23 mouse cellular contexts compared by ENCODE assay signal in the genomic region with DNA sequence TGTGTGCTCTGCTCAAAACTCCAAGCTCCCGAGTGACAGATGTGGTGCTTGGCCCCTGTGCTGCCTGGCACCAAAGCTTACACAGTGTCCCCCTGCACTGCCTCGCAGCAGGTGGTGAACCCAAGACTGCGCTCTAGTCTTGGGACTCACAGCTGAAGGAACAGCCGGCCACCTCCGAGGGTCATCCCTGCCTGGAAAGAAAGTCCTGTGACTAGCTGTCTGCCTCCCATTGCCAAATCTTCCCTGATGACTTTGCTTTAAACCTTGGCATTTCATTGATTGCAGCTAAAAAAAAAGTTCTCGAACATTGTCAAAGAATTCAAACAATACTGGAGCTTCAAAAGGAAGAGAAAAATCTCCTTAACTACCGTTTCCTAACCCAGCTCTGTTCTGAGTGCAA. TPM values are rescaled to one million over a fixed set of nuclear protein-coding genes. Genes with fewer than 3 reads are reported as not detected.
DNase-seq lines count a peak whose midpoint lies in the region; ATAC-seq and TF ChIP-seq lines count a peak whose summit lies in the region.
"Had no signal": no experiment of that assay in that cellular context is flagged by ENCODE, and none has a peak within 500 bp of the region (broad histone marks: within the 10 kb centered on the region; RNA-seq: fewer than 3 reads in every experiment).

No protein-coding gene starts in this region.

- H3K4me3 ChIP-seq in heart, embryonic 16.5 days (ENCODE audit: low read length): no peak overlapping the region
- H3K4me3 ChIP-seq in liver, adult 2 months (ENCODE audit: insufficient read depth, low read depth, low read length): no peak overlapping the region
- H3K4me3 ChIP-seq in liver, embryonic 11.5 days (ENCODE audit: low read depth, low read length): no peak overlapping the region
- H3K4me3 ChIP-seq: embryonic facial prominence, embryonic 15.5 days; left cerebral cortex, adult 2 months; megakaryocyte, embryonic 14.5 days; stomach, embryonic 15.5 days had no signal

- H3K9me3 ChIP-seq in heart, embryonic 16.5 days (replicated peaks; ENCODE audit: control insufficient read depth, low read length): no peaks in the 10 kb centered on the region
- no peaks in the 10 kb centered on the region for H3K9me3 ChIP-seq in liver, embryonic 11.5 days (ENCODE audit: control insufficient read depth, low read length)
- H3K9me3 ChIP-seq: embryonic facial prominence, embryonic 15.5 days; limb, embryonic 12.5 days; megakaryocyte, embryonic 14.5 days; stomach, embryonic 15.5 days had no signal

- no peak for ATAC-seq in heart, embryonic 16.5 days (replicated peaks; ENCODE audit: extremely low read depth, insufficient read depth, low FRiP score)
- no peak for ATAC-seq in liver, embryonic 11.5 days (replicated peaks; ENCODE audit: low FRiP score)
- ATAC-seq: CD4-positive, CD25-positive, alpha-beta regulatory T cell, adult 4 months; Patski had no signal

- intact Hi-C loops in heart, postnatal 14 days (cut with DNase I): no loop called here

- TF ChIP-seq POLR2A in liver, adult 2 months (IDR thresholded peaks at IDR 0.05; ENCODE audit: extremely low read depth, insufficient read depth, low read length): no peak

- H3K27ac ChIP-seq in heart, embryonic 16.5 days (ENCODE audit: low read length): no peak overlapping the region
- H3K27ac ChIP-seq in liver, adult 2 months (replicated peaks; ENCODE audit: insufficient read depth, low read depth, low read length): peak overlapping the region; percentile 5; the same call in 1 of the 2 replicates
- no peak overlapping the region for H3K27ac ChIP-seq in liver, embryonic 11.5 days (ENCODE audit: low read depth, low read length)
- H3K27ac ChIP-seq: embryonic facial prominence, embryonic 15.5 days; hindbrain, embryonic 14.5 days; left cerebral cortex, adult 2 months; limb, embryonic 12.5 days; stomach, embryonic 15.5 days had no signal

- no peaks in the 10 kb centered on the region for H3K36me3 ChIP-seq in heart, embryonic 16.5 days (ENCODE audit: control insufficient read depth, insufficient read depth)
- H3K36me3 ChIP-seq in liver, adult 2 months (ENCODE audit: control insufficient read depth, insufficient read depth, low read length): no peaks in the 10 kb centered on the region
- no peaks in the 10 kb centered on the region for H3K36me3 ChIP-seq in liver, embryonic 11.5 days (ENCODE audit: control insufficient read depth, insufficient read depth, low read length)
- H3K36me3 ChIP-seq: embryonic facial prominence, embryonic 15.5 days; limb, embryonic 12.5 days; stomach, embryonic 15.5 days had no signal

- no peak for TF ChIP-seq CTCF in liver, adult 2 months (IDR thresholded peaks at IDR 0.05; ENCODE audit: low read depth, low read length)

- no peaks in the 10 kb centered on the region; the same call in 1 of the 2 replicates for H3K27me3 ChIP-seq in heart, embryonic 16.5 days (ENCODE audit: control insufficient read depth, insufficient read depth, low read length)
- no peaks in the 10 kb centered on the region for H3K27me3 ChIP-seq in liver, adult 2 months (ENCODE audit: control insufficient read depth, insufficient read depth, low read length)
- no peaks in the 10 kb centered on the region for H3K27me3 ChIP-seq in liver, embryonic 11.5 days (replicated peaks; ENCODE audit: control insufficient read depth, insufficient read depth, low read length)
- H3K27me3 ChIP-seq: embryonic facial prominence, embryonic 15.5 days; stomach, embryonic 15.5 days had no signal

- peaks cover 10% of the 10 kb centered on the region for H3K4me1 ChIP-seq in heart, embryonic 16.5 days (ENCODE audit: control insufficient read depth, insufficient read depth, low read length)
- H3K4me1 ChIP-seq in liver, adult 2 months (ENCODE audit: control insufficient read depth, insufficient read depth, low read length): peaks cover 16% of the 10 kb centered on the region
- H3K4me1 ChIP-seq in liver, embryonic 11.5 days (replicated peaks; ENCODE audit: control insufficient read depth, insufficient read depth, low read length): no peaks in the 10 kb centered on the region

- H3K9ac ChIP-seq in heart, embryonic 16.5 days (ENCODE audit: low read length): no peak overlapping the region
- no peak overlapping the region for H3K9ac ChIP-seq in liver, adult 2 months (ENCODE audit: low read depth, low read length)
- no peak overlapping the region for H3K9ac ChIP-seq in liver, embryonic 11.5 days (ENCODE audit: low read depth, low read length)
- H3K9ac ChIP-seq: embryonic facial prominence, embryonic 15.5 days; forebrain, postnatal 0 days; hindbrain, embryonic 14.5 days; limb, embryonic 12.5 days; stomach, embryonic 15.5 days had no signal

- H3K4me2 ChIP-seq in heart, embryonic 16.5 days (ENCODE audit: low read depth, low read length): peak overlapping the region; percentile 62; the same call in 1 of the 2 replicates
- no peak overlapping the region for H3K4me2 ChIP-seq in liver, embryonic 11.5 days
- H3K4me2 ChIP-seq: hindbrain, embryonic 14.5 days had no signal

- WGBS in heart, embryonic 16.5 days: 45% methylated on average over 7 of the region's 7 CpGs
- 34% methylated on average over 7 of the region's 7 CpGs for WGBS in liver, adult 2 months
- WGBS in liver, embryonic 11.5 days: 62% methylated on average over 7 of the region's 7 CpGs

- peak; percentile 9 for DNase-seq in embryo, embryonic 10.5 days (ENCODE audit: low spot score)
- no peak for DNase-seq in embryo, embryonic 9.5 days (ENCODE audit: extremely low spot score)
- DNase-seq in heart, postnatal 14 days: no peak
- DNase-seq in liver, adult 2 months (ENCODE audit: extremely low read depth, low read depth, low spot score): peak; percentile 65
- DNase-seq in liver, embryonic 11.5 days (ENCODE audit: low spot score): no peak
- DNase-seq in retina, embryonic 14.5 days (ENCODE audit: low spot score): peak; percentile 15
- DNase-seq in urinary bladder, adult 18-20 months (ENCODE audit: low spot score in 2 of 2): no peak
- DNase-seq: cerebellum, adult 9-10 months; forebrain, postnatal 0 days; heart, postnatal 36 days; lung, adult 2 months; thymus, adult 18-20 months had no signal

- H3K79me2 ChIP-seq in liver, adult 2 months (ENCODE audit: control insufficient read depth, insufficient read depth, low read length): 0 out of 2 replicates have a peak, but pooled peaks cover 4% of the 10 kb centered on the region

RNA-seq across cellular contexts. Expression of a gene that starts 0.7 kb away (rescaled TPM):
- 5.0 and 5.4 TPM in 2 replicates for polyA plus RNA-seq in heart, embryonic 16.5 days (2015; fragmentation: Nextera tagmentation; extraction: Ambion mirVana)
- total RNA-seq in heart, postnatal 14 days (2021): 1 to 10 TPM in 1 of 2 experiments, under 1 TPM in 1; 0.19 to 1.3 TPM
- 159 and 178 TPM in 2 replicates for total RNA-seq in liver, adult 2 months (2014; rRNA removed)
- 264 and 272 TPM in 2 replicates for polyA plus RNA-seq in liver, adult 2 months (2012; rRNA removed)
- polyA plus RNA-seq in liver, embryonic 11.5 days (2014; fragmentation: Nextera tagmentation; extraction: Ambion mirVana): 17.6 and 18.7 TPM in 2 replicates
- polyA plus RNA-seq: Patski had no signal

RNA-seq across cellular contexts. Expression of a gene that starts 43.6 kb away (rescaled TPM):
- polyA plus RNA-seq in heart, embryonic 16.5 days (2015; fragmentation: Nextera tagmentation; extraction: Ambion mirVana): not detected in 2 replicates
- total RNA-seq in heart, postnatal 14 days (2021): not detected
- total RNA-seq in liver, adult 2 months (2014; rRNA removed): 80.5 and 86.8 TPM in 2 replicates
- 150 and 172 TPM in 2 replicates for polyA plus RNA-seq in liver, adult 2 months (2012; rRNA removed)
- polyA plus RNA-seq in liver, embryonic 11.5 days (2014; fragmentation: Nextera tagmentation; extraction: Ambion mirVana): 1.1 and 1.4 TPM in 2 replicates
- total RNA-seq: heart, postnatal 36 days had no signal
- polyA plus RNA-seq: CD4-positive, CD25-positive, alpha-beta regulatory T cell, adult 4 months; embryonic facial prominence, embryonic 15.5 days; intestine, embryonic 14.5 days; limb, embryonic 12.5 days; neural tube, embryonic 14.5 days had no signal

RNA-seq across cellular contexts. Expression of a gene that starts 53.6 kb away (rescaled TPM):
- polyA plus RNA-seq in heart, embryonic 16.5 days (2015; fragmentation: Nextera tagmentation; extraction: Ambion mirVana): 3.6 and 6.1 TPM in 2 replicates
- total RNA-seq in heart, postnatal 14 days (2021): 1 to 10 TPM in 1 of 2 experiments, under 1 TPM in 1; 0.86 to 1.0 TPM
- 16.8 and 25.5 TPM in 2 replicates for total RNA-seq in liver, adult 2 months (2014; rRNA removed)
- polyA plus RNA-seq in liver, adult 2 months (2012; rRNA removed): 9.7 and 27.8 TPM in 2 replicates
- 3.6 and 5.5 TPM in 2 replicates for polyA plus RNA-seq in liver, embryonic 11.5 days (2014; fragmentation: Nextera tagmentation; extraction: Ambion mirVana)

Comparison
In these comparisons a context has a peak if more than half of its experiments do, and no peak if none do; other contexts are left out.
1. DNase-seq: peak in embryo, embryonic 10.5 days (single experiment), liver, adult 2 months (single experiment) and retina, embryonic 14.5 days (single experiment); none in embryo, embryonic 9.5 days (single experiment), heart, postnatal 14 days (0 of 2), liver, embryonic 11.5 days (single experiment) and urinary bladder, adult 18-20 months (0 of 2).
2. RNA of a gene that starts 0.7 kb away (polyA plus RNA-seq): 264 to 272 TPM in liver, adult 2 months; 17.6 to 18.7 TPM in liver, embryonic 11.5 days and 5.0 to 5.4 TPM in heart, embryonic 16.5 days; every median in the first group is over 10 times any median in the second.
3. RNA of a gene that starts 43.6 kb away (polyA plus RNA-seq): 150 to 172 TPM in liver, adult 2 months; 1.1 to 1.4 TPM in liver, embryonic 11.5 days and not detected in heart, embryonic 16.5 days; every median in the first group is over 10 times any median in the second.